Mouse (Mus musculus) lung, adult 2 months (tissue): ENCODE measurements around the gene Zscan2.

Source experiments
- CTCF ChIP-seq: fragments of 200-500 bp; IDR thresholded peaks from 2 replicates; pipeline ENCODE4 v1.5.1; 2011; ENCODE audit warnings: mild to moderate bottlenecking, low read length, control low read depth; ENCODE audit not compliant: insufficient read depth
- POLR2A ChIP-seq: fragments of 200-500 bp; IDR thresholded peaks from 2 replicates; pipeline ENCODE4 v1.6.1; 2011; ENCODE audit warnings: low read depth, mild to moderate bottlenecking, control low read depth, low read length, borderline replicate concordance; ENCODE audit errors: extremely low read depth

- TF ChIP-seq CTCF (no peak), POLR2A (no peak)
Measured at GRCm38 (mm10) chr7:80820838-80821237, 39.9 kb upstream of the Zscan2 start.
